Mouse (Mus musculus) CH12.LX (cell line): ENCODE data around the gene Lcn5. TPM values are rescaled to one million over a fixed set of nuclear protein-coding genes. Genes with fewer than 3 reads are reported as not detected.
A peak's percentile ranks its signal among the peaks of the same experiment; 100 is the strongest.

ENCODE experiments used
- DNase-seq: peaks from one replicate; pipeline ENCODE4 v3.0.0-alpha.2; 2013; ENCODE audit errors: extremely low read depth
- H3K27ac ChIP-seq: 2 replicates; pipeline ENCODE4 v1.5.1; 2012; ENCODE audit warnings: low read depth, mild to moderate bottlenecking, control low read depth, moderate library complexity; ENCODE audit not compliant: insufficient read depth
- H3K27me3 ChIP-seq: replicated peaks from 2 replicates; pipeline ENCODE3; 2012; ENCODE audit warnings: inconsistent platforms
- H3K36me3 ChIP-seq, 2 experiments: replicated peaks in 1 of 2; 2 replicates each; pipeline versions ENCODE3 to v1.6.1; 2012; ENCODE audit warnings: inconsistent platforms in 1 of 2, low read length in 1 of 2, mild to moderate bottlenecking in 1 of 2, mixed read lengths in 1 of 2, moderate library complexity in 1 of 2; ENCODE audit not compliant: control insufficient read depth in 1 of 2, insufficient read depth in 1 of 2
- H3K4me1 ChIP-seq, 2 experiments: 2 replicates each; pipeline ENCODE4 v1.6.1; 2012; ENCODE audit warnings: inconsistent platforms in 1 of 2, moderate library complexity in 1 of 2; ENCODE audit not compliant: insufficient read depth in 2 of 2, control insufficient read depth in 1 of 2
- H3K4me2 ChIP-seq: 2 replicates; pipeline ENCODE4 v1.6.1; 2012; ENCODE audit warnings: low read depth, mild to moderate bottlenecking, control low read depth; ENCODE audit not compliant: poor library complexity, insufficient read depth, severe bottlenecking
- H3K4me3 ChIP-seq, 3 experiments: fragments of 150-350 bp in 1 of 3; sonication (generic) in 1 of 3; replicated peaks in 1 of 3; 2 replicates each; pipeline versions ENCODE3 to v1.5.1; 2011 to 2012; ENCODE audit warnings: low read depth in 2 of 3, low read length in 2 of 3, mild to moderate bottlenecking in 2 of 3, moderate library complexity in 2 of 3, control low read depth in 1 of 3, improper control_type of control experiment in 1 of 3, inconsistent platforms in 1 of 3, mixed read lengths in 1 of 3; ENCODE audit not compliant: poor library complexity in 1 of 3
- H3K79me2 ChIP-seq: replicated peaks from 2 replicates; pipeline ENCODE4 v1.6.1; 2012; ENCODE audit warnings: mild to moderate bottlenecking, moderate library complexity; ENCODE audit not compliant: control insufficient read depth, poor library complexity, insufficient read depth, severe bottlenecking; ENCODE audit errors: extremely low read depth
- H3K9ac ChIP-seq: 2 replicates; pipeline ENCODE4 v1.6.1; 2012; ENCODE audit warnings: low read depth, mild to moderate bottlenecking, control low read depth, moderate library complexity; ENCODE audit not compliant: insufficient read depth
- H3K9me3 ChIP-seq: replicated peaks from 2 replicates; pipeline ENCODE3; 2012; ENCODE audit warnings: low read length, inconsistent platforms, mixed read lengths
- BHLHE40 ChIP-seq: IDR thresholded peaks from 2 replicates; pipeline ENCODE4 v1.6.1; 2011; ENCODE audit warnings: mild to moderate bottlenecking, low read depth, low read length, improper control_type of control experiment
- CHD2 ChIP-seq: IDR thresholded peaks from 2 replicates; pipeline ENCODE4 v1.6.1; 2011; ENCODE audit warnings: low read length, improper control_type of control experiment
- CTCF ChIP-seq, 2 experiments: IDR thresholded peaks in 1 of 2; conservative IDR thresholded peaks in 1 of 2; 2 replicates each; pipeline ENCODE4 v1.5.1; 2011 to 2012; ENCODE audit warnings: low read depth in 2 of 2, low read length in 2 of 2, improper control_type of control experiment in 1 of 2, inconsistent platforms in 1 of 2, mild to moderate bottlenecking in 1 of 2, moderate library complexity in 1 of 2
- GABPA ChIP-seq: IDR thresholded peaks from 2 replicates; pipeline ENCODE4 v1.6.1; 2012; ENCODE audit warnings: low read depth, low read length, improper control_type of control experiment, inconsistent platforms; ENCODE audit not compliant: insufficient replicate concordance
- HCFC1 ChIP-seq: IDR thresholded peaks from 2 replicates; pipeline ENCODE4 v1.6.1; 2012; ENCODE audit warnings: low read depth, mild to moderate bottlenecking, inconsistent platforms, low read length, improper control_type of control experiment
- IRF4 ChIP-seq: IDR thresholded peaks from 2 replicates; pipeline ENCODE4 v1.6.1; 2014; ENCODE audit warnings: low read depth, mild to moderate bottlenecking, inconsistent platforms, low read length, improper control_type of control experiment
- MAX ChIP-seq: IDR thresholded peaks from 2 replicates; pipeline ENCODE4 v1.6.1; 2011; ENCODE audit warnings: low read length, improper control_type of control experiment
- MAZ ChIP-seq: IDR thresholded peaks from 2 replicates; pipeline ENCODE4 v1.6.1; 2012; ENCODE audit warnings: low read depth, mild to moderate bottlenecking, inconsistent platforms, low read length, improper control_type of control experiment, moderate library complexity
- MXI1 ChIP-seq: IDR thresholded peaks from 2 replicates; pipeline ENCODE4 v1.6.1; 2011; ENCODE audit warnings: mild to moderate bottlenecking, low read depth, low read length, improper control_type of control experiment
- MYC ChIP-seq: IDR thresholded peaks from 2 replicates; pipeline ENCODE4 v1.6.1; 2011; ENCODE audit warnings: low read depth, mild to moderate bottlenecking, improper control_type of control experiment, low read length
- RAD21 ChIP-seq: IDR thresholded peaks from 2 replicates; pipeline ENCODE4 v1.6.1; 2011; ENCODE audit warnings: low read depth, mild to moderate bottlenecking, low read length, improper control_type of control experiment, moderate library complexity
- SIN3A ChIP-seq: IDR thresholded peaks from 2 replicates; pipeline ENCODE4 v1.6.1; 2012; ENCODE audit warnings: low read length, improper control_type of control experiment, inconsistent platforms
- SMC3 ChIP-seq: IDR thresholded peaks from 2 replicates; pipeline ENCODE4 v1.6.1; 2011; ENCODE audit warnings: low read depth, low read length, improper control_type of control experiment
- ZNF384 ChIP-seq: IDR thresholded peaks from 2 replicates; pipeline ENCODE4 v1.6.1; 2012; ENCODE audit warnings: low read depth, low read length, improper control_type of control experiment, inconsistent platforms
- dilution Hi-C: fragments of 300-500 bp; cut with MboI; formaldehyde crosslinking; loops from 2 replicates; pipeline ENCODE4 v1.14.3; 2020; ENCODE audit warnings: low sequenced_read_pairs; ENCODE audit not compliant: extremely low pct_unique_long_range_greater_than_20kb, extremely low pct_ligation_motif_present
- in situ Hi-C: fragments of 300-500 bp; cut with MboI; formaldehyde crosslinking; loops from 3 replicates; pipeline ENCODE4 v1.14.3; 2019; ENCODE audit warnings: low sequenced_read_pairs, low pct_ligation_motif_present, low pct_unique_long_range_greater_than_20kb, mixed read lengths
- polyA plus RNA-seq: library from polyadenylated mRNA; unstranded; fragments of >175 nt; gene quantifications from 2 replicates; pipeline ENCODE4 v1.2.1, GENCODE M21; 2012; ENCODE audit warnings: low read depth; ENCODE audit not compliant: insufficient read length
- total RNA-seq, 2 experiments: library from RNA; depleted of rRNA; stranded (reverse); fragments of 300-350 nt in 1 of 2; fragments of >200 nt in 1 of 2; gene quantifications; 2 replicates each; pipeline ENCODE4 v1.2.3; 2012 to 2014

Lcn5 gene
- total and polyA plus RNA-seq, 3 experiments: not detected

DNA sequence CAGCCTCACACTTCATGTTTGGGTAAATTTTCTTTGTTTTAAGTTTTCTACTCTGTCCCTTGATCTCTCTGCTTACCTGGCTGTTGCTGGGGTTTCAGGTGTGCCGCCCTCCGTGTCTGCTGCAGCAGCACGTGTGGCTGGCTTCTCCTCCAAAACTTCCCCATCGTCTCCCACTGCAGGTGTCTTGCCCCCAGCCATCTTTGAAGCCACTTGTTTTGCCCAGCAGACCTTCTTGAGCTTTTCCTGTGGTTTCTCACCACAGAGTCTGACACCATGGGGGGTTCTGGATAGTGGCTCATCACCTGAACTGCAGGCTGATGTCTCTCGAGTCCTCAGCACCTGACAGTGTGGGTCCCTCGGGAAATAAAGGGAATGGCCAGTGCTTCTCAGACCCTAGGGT lies 21.8 kb downstream of the Lcn5 start:
- no peak overlapping the region for H3K9ac ChIP-seq
- peak; percentile 21 for DNase-seq
- no peaks in the 10 kb centered on the region for H3K79me2 ChIP-seq
- in situ Hi-C loops (no loop called here), dilution Hi-C loops (no loop called here)
- no peaks in the 10 kb centered on the region for H3K9me3 ChIP-seq
- peaks cover 4 to 36% of the 10 kb centered on the region in 2 experiments for H3K4me1 ChIP-seq
- peaks cover 40% of the 10 kb centered on the region for H3K27me3 ChIP-seq
- TF ChIP-seq IRF4 (no peak), CHD2 (no peak), MAX (no peak), BHLHE40 (peak; percentile 62; the same call in 1 of the 2 replicates), GABPA (no peak)
- no peak overlapping the region for H3K4me3 ChIP-seq
- no peaks in the 10 kb centered on the region for H3K36me3 ChIP-seq
- no peak overlapping the region for H3K4me2 ChIP-seq
- H3K27ac ChIP-seq: no peak overlapping the region

DNA sequence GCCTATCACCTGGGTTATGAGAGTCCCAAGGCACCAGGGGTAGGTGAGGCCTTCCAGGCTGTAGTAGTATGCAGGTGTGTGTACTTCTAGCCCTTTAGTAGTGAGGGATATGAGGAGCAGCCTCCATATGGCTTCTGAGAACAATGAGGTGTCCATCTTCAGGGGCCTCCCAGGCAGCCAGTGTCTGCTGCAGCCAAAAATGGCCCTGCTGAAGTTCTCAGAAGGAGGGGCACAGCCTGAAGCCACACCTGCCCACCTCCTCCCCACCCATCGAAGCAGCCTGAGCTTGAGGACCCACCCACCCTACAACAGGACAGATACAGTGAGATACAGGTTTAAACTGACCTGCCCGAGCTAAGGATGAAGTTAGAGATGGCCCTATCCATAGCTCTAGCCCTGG lies 24.7 kb downstream of the Lcn5 start, which contains the start of gene Lcn10:
Gene Lcn10 (plus strand): TSS at position 301 of the 400 bp plus-strand sequence.
- no peak within 1 kb of the TSS for H3K4me2 ChIP-seq
- peaks cover 0 to 27% of the 10 kb centered on the region in 2 experiments; a peak in 2 of 4 replicates for H3K4me1 ChIP-seq
- peaks cover 51% of the 10 kb centered on the region for H3K27me3 ChIP-seq
- H3K9me3 ChIP-seq: peaks cover 2% of the 10 kb centered on the region
- H3K36me3 ChIP-seq: no peaks in the 10 kb centered on the region
- TF ChIP-seq SIN3A (no peak), MXI1 (no peak), HCFC1 (no peak)
- H3K9ac ChIP-seq: no peak within 1 kb of the TSS
- in situ Hi-C loops: no loop called here
- no peaks in the 10 kb centered on the region for H3K79me2 ChIP-seq
- no peak within 1 kb of the TSS for H3K4me3 ChIP-seq
- no peak for DNase-seq
- no peak within 1 kb of the TSS for H3K27ac ChIP-seq
- dilution Hi-C loops: no loop called here

DNA sequence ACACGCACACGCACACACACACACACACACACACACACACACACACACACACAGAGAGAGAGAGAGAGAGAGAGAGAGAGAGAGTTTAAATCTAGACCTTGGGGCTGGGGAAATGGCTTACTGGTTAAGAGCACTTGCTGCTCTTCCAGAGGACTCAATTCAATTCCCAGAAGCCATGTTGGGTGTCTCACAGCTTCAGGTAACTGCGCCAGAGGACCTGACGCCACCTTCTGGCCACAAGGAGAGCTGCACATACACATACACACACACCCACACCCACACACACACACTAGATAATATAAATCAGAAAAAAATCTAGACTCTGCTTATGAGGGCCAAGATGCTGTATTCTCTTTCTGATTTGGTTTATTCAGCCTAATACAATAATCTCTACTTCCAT lies 29.2 kb downstream of the Lcn5 start:
- Histone ChIP-seq H3K4me1 (no peaks in the 10 kb centered on the region), H3K27ac (no peak overlapping the region), H3K36me3 (no peaks in the 10 kb centered on the region), H3K4me2 (no peak overlapping the region), H3K27me3 (peaks cover 44% of the 10 kb centered on the region), H3K79me2 (no peaks in the 10 kb centered on the region), H3K4me3 (no peak overlapping the region), H3K9ac (no peak overlapping the region), H3K9me3 (peaks cover 2% of the 10 kb centered on the region)
- in situ Hi-C loops: no loop called here
- peak in 1 of 2 experiments; percentile 39; a peak in 2 of 4 replicates for TF ChIP-seq CTCF (conservative IDR thresholded peaks at IDR 0.05 in 1 of 2, IDR thresholded peaks at IDR 0.05 in 1 of 2; ENCODE audit: low read depth in 2 of 2, low read length in 2 of 2)
- no peak for TF ChIP-seq MAX
- no peak for TF ChIP-seq ZNF384
- peak; percentile 4 for TF ChIP-seq RAD21
- TF ChIP-seq MYC: no peak
- TF ChIP-seq SMC3: no peak
- TF ChIP-seq MAZ: no peak
- dilution Hi-C loops: no loop called here
- DNase-seq: no peak
